Mouse (Mus musculus) MN1 (cell line): ENCODE data around the gene 2310011J03Rik.

Experiments
- DNase-seq: peaks from one replicate; pipeline ENCODE4 v3.0.0-alpha.2; 2016; ENCODE audit warnings: low spot score

Gene 2310011J03Rik

DNA sequence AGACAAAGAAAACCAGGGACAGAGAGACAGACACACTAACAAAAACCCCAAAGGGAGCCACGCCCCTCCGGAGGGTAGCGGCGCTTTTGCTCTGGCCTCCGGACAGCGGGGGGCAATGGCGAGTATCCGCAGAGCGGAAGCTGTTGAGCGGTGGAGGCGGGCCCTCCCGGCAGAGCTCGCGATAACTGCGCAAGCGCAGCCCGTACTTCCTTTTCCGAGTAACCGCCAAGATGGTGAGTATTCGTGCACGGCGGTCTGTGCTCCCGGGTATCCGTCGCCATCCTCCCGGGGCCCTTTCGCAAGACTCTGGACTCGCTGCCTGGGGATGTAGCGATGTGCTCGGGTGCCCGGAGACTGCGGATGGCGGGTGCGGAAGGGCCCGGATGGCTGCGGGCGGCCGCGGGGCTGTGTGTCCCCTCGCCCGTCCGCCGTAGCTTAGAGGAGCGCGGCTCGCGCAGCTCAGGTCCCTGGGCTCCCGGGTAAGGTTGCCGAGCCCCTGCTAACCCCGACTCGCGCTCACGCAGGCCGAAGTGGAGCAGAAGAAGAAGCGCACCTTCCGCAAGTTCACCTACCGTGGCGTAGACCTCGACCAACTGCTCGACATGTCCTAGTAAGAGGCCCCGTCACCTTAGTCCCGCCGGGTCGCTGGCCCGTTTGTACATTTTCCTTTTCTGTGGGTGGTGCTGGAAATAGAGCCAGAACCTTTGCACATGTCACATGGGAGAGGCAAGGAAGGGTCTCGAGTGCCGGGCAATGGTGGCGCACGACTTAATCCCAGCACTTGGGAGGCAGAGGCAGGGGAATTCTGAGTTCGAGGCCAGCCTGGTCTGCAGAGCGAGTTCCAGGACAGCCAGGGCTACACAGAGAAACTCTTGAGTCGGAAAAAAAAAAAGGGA, 27.8 kb downstream of the 2310011J03Rik start, which contains the start of gene Rps15:
Gene Rps15, plus strand, starts transcription at position 203 of the 896 bp plus-strand sequence.
- DNase-seq = peak; percentile 97

DNA sequence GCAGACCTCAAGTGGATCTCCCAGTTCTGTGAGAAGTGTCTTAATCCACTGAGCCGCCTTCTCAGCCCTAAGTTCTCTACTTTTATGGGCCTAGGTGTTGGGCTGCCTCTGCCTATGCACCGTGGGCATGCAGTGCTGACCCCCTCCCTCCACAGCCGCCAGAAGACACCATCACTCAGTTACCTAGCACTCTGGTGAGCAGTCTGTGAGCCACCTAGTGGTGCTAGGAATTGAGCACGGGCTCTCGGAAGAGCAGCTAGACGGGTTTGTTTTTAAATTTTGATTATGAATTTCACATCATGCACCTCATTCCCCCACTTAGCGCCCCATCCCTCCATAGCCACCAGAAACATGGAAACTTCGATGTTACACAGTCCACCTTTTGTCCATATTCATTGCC, 31.7 kb downstream of the 2310011J03Rik start:
- no peak for DNase-seq

DNA sequence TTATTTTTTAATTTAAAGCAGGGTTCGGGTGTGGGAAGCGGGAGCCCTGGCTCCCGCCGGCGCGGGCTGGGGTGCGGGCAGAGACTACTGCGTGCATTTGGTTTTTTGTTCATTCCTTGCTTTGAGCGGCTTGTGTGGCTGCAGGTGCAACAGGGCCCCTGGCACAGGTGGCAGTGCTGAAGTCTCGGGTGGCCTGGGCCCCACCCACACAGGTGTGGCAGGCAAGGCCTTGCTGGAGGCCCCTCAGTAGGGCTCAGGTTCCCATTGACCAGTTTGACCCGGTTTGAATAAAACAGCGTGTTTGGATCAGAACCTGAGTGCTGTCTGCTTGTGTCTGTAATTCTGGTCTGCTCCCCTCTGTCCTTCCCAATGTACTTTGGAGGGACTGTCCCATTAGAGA, 32.2 kb downstream of the 2310011J03Rik start:
- DNase-seq = no peak

DNA sequence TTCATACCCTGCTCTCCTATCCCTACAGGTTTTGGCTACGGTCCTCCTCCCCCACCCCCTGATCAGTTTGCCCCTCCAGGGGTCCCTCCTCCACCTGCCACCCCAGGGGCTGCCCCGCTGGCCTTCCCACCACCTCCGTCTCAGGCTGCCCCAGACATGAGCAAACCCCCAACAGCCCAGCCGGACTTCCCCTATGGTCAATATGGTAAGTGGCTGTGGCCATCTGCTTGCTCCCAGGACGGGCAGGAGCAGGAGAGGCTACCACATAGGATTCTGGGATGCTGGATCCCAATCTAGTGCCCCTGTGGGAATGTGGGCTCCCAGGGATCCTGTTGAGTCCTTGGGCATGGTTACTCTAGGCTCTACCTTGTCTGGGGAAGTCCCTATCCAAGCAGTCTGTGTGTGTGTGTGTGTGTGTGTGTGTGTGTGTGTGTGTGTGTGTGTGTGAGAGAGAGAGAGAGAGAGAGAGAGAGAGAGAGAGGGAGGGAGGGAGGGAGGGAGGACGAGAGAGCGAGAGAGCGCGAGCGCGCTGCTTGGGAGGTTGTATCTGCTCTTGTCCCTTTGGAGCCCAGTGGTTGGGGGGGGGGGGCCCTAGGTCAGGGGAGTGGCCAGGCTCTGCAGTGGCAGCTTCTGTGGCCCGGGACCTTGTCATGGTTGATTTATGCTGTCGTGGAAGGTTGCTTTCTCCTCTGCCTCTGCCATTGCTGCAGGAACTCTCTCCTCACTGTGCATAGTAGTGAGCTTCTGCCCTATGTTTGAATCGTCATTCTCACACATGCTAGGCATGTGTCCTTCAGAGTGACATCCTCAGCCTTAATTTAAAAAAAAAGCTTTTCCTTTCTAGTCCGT, 34.9 kb downstream of the 2310011J03Rik start:
- peak; percentile 51 for DNase-seq

DNA sequence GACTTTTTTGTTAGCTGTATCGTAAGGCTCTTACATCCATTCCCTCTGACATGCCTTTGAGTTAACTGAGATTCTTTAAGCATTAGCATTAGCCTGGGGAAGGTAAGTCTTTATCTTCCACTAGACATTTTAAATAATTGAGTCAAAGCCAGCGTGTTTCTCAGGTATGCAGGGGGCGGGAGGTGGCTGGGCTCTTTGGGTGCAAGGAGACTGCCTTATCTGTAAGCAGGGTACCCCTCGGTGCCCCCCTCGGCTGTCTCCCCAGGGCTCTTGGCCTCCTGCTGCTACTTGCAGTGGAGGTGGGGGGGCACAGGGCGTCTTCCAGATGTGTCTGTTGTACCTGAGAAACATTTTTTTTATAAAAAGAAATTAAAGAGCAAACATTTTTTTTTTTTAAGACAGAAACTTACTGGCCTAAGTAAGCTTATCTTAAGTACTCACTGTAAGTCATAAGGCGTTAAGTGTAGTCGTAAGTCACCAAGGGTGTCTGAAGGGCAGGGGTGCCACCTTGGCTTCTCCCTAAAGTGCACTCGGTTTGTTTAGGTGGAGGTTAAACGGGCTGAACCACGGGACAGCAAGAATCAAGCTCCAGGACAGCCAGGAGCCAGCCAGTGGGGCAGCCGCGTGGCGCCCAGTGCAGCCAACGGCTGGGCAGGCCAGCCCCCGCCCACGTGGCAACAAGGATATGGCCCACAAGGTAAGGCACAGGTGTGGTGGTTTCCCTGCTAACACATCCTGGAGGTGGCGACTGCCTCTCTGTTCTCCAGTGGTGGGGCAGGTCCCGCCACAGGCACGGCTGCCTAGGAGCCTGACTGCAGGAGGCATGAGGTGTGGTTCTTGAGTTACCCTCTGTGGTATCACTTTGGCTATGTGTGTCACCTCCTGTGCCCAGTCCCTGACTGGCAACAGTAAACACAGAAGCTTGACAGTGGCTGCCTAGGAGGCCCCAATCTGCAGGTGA, 37.6 kb downstream of the 2310011J03Rik start:
- DNase-seq = no peak

DNA sequence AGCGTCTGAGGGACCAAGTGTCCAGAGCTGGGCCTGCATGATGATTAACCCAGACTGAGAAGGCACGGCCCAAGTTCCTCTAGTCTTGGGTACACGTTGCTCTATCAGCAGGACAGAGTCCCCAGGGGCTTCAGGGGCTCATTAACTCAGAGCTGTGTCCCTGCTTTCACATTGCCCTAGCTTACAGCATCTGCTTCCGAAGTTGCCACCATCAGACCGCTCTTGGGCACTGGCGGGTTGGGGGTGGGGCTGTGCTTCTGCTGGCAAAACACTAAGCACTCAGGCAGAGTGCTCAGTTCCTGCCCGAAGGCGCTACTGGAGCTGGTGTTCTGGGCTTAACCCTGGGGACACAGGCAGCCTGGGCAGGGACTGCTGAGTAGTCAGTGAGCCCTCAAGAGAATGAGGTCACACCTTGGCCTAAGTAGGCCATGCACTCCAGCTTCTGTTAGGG, 38.4 kb downstream of the 2310011J03Rik start:
- peak; percentile 92 for DNase-seq

DNA sequence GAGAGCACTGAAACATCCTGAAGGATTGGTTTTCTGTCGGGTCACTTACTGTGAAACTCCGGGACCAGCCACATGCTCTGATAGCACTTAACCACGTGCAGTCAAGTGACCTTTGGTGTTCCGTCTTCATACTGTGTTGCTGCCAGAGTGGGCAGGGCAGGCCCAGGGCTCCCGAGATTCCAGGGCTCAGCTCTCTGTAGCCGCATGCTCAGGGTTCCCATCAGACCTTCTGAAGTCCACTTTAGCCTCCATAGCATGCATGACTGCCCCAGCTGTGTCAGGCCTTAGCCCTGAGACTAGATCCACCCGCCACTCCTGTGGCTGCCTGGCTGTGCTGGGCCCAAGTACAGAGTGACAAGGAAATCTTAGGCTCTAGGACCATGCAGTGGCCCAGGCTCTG, 39.0 kb downstream of the 2310011J03Rik start:
- DNase-seq = no peak

DNA sequence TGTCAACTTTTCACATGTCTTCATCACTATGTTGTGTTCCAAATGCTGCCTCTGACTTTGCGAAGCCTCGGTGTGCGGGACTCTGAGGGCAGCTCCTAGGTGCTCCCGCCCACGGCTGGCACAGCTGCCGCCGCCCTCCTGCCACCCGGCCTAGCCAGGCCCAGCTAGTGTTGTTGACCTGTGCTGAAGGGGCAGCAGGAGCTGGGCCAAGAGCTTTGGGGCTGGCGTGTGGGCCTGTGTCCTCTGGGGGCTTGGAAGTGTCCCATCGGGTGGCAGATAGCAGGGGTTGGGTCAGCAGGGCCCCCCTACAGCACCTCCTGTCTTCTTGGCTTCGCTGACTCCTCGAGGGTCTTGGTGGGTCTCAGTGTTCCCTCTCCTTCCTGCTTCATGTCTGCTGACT, 41.1 kb downstream of the 2310011J03Rik start:
- DNase-seq = no peak

DNA sequence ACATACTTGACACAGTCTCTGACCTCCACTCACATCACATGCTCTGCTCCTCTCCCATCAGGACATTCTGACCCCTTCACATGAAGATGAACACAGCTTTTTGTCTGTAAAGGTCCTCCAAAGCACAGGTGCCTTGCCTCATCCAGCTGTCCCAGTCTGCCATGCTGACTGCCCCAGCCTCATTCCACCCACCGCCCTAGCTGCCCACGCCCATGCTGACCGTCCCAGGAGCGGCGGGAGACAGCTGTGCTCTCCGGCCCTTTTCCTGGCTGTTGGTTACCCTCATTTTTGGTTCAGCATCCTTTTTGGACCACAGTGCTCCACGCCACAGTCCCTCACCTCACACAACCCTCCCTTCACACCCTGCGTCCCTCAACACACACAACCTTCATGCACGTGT, 41.9 kb downstream of the 2310011J03Rik start:
- DNase-seq = no peak

DNA sequence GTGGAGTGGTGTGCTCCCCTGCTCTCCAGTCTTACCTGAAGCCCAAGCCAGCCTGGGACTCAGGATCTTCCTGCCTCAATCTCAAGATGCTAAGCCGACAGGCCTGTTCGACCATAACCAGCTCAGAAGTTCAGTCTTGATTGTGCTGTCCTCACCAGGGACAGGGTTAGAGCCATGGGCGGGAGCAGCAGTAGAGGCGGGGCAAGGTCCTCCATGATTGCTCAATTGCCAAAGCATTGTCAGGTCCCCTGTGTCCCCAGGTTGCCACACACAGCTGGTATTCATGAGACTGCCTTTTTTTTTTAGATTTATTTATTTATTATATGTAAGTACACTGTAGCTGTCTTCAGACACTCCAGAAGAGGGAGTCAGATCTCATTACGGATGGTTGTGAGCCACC, 44.1 kb downstream of the 2310011J03Rik start:
- no peak for DNase-seq

DNA sequence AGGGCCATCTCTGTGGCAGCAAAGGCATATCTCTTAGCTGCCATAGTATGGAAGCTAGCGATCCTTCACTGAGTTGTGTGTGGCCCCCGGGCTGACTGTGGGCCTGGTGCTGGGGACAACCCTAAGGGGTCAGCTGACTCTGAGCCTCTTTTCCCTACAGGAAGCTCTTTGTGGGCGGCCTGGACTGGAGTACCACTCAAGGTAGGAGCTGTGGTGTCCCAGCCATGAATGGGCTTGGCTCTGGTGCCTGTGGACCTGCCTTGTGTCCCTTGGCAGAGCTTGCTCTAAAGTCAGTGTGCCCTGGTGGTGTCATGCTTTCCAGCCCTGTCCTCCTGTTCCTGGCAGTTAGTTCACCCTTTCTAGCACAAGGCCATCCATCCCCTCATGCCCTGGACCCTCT, 46.5 kb downstream of the 2310011J03Rik start:
- DNase-seq = no peak

DNA sequence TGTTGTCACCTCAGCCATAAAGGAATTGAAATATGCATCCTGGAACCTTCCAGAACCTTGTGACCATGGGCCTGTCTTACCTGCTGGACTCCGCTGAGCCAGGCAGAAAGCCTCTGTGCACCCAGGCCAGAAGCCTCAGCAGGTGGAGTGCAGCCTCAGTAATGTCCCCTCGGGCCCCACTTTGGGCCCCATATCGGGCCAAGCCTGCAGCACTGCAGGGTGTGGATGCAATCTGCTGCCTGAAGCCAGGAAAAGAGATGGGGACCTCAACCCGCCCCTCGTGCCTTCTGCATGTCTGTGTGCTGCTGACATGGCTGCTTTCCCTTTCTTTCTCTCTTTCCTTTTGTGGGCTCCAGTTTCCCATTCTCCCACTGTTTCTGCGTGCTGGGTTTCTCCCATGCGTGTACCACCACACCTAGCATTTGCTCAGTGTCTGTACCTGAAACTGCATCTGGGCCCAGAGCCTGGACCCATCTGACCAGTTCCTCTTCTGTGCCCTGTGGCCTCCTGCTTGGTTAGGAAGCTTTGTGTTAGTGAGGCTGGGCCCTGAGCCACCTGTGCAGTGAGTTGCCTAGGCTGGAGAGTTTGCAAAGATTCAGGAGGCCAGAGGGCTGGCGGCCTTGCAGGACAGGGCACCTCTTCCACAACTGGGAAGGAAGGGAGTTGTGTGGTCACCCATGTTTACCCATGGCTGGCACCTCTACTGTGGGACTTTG, 48.3 kb downstream of the 2310011J03Rik start:
- no peak for DNase-seq

DNA sequence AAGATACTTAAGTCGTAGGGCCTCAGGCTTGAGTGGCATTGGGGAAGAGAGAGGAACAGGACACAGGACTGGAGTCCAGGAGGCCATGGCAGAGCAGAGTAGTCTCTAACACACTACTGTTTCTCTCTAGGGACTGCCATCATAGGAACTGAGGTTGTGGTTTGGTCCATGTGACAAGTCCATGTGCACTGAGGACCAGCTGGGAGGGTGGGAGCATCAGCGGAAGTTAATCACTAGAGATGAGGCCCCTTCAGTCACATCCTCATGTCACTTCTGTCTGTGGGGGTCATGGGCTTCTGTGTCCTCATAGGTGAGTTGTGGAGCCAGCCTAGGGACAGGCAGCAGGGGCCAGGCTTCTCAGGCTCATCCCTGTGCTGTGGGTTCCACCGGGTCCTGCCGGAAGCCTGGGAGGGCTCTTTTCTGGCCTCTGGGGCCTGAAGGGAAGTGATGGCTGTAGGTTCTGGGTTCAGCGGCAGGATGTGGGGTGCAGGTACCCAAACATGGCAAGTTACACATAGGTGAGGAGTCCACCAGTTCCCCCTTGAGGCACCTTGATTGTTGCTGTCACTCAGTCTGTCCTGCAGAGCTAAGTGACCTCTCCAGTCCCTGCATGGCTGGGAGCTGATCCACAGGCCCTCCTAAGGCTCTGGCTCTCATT, 49.0 kb downstream of the 2310011J03Rik start:
- no peak for DNase-seq

DNA sequence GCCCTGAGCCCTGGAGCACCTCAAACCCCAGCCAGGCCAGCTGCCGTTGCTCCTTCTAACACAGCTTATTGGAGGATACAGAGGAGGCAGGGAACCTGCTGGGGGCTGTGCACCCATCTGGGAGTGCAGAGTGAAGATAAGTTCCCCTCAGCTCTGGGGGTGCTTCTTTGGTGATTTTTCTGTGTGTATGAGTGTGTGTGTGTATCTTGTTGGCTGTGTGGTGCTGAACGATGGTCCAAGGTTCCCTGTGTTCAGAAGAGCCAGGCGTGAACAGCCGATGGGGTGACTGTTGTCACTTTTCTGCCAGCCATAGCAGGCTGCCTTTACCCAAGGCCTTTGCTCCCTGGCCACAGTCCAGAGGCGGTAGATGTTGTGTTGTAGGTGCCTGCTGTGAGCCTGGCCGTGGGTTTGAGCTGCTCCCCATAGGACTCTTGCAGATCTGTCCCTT, 49.6 kb downstream of the 2310011J03Rik start:
- DNase-seq = no peak

DNA sequence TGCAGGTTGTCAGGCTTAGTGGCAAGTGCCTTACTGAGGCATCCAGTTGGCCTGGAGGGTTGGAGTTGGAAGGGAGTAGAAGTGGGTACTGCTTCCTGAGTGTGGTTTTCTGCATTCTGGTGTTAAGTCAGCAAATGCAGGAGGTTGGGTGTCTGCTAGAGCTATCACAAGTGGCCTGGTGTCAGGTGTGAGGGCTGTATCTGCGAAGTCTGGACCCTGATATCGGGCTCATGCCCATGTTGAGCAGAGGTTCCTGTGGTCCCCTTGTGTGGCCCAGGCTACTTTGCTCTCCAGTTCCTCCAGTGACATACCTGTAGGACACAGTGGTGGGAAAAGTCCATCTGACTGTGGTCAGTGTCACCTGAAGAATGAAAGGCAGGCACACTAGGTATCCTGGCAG, 50.2 kb downstream of the 2310011J03Rik start:
- no peak for DNase-seq
